Mouse (Mus musculus): Measurements from ENCODE around the gene Dclk2.
A peak's percentile ranks its signal among the peaks of the same experiment; 100 is the strongest.

The Dclk2 gene

DNA sequence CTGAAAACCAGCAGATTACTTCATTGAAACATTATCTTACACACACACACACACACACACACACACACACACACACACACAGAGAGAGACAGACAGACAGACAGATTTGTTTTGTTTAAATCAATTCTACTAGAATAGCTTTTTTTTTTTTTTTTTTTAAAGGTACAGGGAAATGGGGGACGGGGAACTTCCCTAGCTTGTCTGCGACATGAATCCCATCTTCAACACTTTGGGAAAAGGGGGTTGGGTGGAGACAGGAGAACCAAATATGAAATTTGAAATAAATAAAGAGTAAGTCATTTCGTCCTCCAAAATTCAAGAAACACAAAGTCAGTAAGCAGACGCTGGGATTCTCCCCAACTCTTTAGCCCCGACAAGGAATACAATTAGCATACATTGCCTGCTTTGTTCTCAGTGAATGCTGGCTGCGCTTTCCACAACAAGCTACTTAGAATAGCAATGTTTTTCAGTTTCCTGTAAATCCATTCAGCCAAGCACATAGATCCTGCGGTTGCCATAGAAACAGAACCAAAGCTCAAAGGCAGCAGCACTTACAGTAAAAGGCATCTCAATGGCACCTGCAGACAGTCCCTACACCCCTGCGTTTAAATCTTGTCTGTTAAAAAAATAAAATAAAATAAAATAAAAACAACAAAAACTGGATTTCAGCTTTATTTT lies 75.7 kb downstream of the Dclk2 start:
- DNase-seq (ENCODE audit: low read depth, low spot score): no peak

DNA sequence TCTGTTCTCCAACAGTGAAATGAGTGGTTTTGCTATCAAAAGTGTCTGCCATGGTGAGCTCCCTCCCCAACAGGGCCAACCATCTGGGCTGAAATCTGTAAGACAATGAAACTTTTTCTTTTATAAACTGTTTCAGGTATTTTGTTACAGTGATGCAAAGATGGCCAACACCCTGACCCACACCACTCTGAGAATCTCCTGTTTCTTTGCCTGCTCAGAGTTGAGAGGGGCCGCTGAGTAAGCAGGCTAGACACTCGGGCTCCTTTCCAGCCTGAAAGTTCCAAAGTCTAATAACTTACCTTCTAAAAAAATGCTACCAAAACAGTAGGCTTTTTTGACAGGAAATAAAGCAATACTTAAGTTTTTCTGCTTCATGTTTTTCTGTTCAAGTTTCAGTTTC lies 78.2 kb downstream of the Dclk2 start:
- DNase-seq (ENCODE audit: low read depth, low spot score): no peak

DNA sequence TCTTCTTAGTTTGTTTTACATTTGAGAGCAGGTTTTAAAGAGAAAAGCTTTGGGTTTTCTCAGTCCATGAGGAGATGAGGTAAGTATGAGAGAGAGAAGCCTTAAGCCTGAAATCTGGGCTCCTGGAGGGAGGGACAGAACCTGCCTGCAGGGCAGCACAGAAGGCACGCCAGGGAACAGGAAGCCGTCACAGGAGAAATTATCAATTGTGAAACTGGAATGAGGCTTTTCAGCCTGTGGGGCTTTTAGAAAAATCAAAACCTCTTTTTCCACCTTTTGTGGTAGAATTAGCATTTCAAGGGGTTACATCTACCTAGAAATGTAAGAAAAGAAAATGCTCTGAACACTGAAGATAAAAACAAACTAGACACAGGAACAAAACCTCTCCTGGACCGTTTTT lies 81.0 kb downstream of the Dclk2 start:
- DNase-seq (ENCODE audit: low read depth, low spot score): no peak

DNA sequence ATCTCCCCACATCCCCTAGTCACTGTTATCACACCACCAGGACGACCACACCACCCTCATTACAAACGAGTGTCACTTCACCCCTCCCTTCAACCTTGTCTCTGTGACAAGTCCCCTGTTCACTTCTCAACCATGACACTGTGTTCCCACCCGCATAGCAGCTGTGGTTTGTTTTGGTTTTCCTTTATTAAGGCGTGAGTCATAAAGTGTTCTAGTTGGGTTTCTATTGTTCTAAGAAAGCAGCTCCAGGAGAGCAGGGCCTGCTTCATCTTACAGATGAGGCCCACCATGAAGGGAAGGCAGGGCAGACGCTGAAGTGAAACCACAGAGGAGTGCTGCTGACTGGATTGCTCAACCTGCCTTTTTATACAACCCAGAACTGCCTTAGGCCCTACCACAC lies 83.3 kb downstream of the Dclk2 start:
- no peak for DNase-seq (ENCODE audit: low read depth, low spot score)

DNA sequence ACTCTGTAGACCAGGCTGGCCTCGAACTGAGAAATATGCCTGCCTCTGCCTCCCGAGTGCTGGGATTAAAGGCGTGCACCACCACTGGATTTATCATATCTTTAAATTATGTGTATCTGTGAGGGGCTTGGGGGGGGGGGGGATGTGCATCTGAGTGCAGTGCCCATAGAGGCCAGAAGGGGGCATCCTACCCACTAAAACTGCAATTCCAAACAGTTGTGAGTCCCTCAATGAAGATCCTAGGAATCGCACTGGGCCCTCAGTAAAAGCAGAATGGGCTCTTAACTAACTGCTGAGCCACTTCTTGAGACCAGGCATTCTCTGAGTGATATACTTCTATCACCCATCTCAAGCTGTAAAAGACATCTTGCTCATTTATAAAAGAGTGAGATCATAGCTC lies 85.5 kb downstream of the Dclk2 start:
- no peak for DNase-seq (ENCODE audit: low read depth, low spot score)

DNA sequence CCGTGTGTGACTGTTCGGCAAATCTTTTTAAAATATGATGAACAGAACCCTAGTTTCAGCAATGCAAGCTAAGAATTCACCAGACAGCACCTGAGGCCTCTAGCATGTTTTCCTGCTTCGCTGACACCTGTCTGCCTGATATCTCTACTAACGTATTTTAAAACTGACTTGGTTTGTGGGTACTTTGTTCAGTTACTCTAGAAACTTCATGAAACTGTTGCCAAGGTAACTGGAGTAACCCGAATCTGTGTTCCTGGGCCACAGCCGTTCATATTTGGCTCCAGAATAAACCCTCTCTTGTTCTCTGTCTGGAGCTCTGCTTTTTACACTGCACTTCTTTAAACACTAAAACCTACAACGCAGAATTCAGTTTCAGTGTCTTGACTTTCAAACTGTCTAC lies 86.3 kb downstream of the Dclk2 start:
- no peak for DNase-seq (ENCODE audit: low read depth, low spot score)

DNA sequence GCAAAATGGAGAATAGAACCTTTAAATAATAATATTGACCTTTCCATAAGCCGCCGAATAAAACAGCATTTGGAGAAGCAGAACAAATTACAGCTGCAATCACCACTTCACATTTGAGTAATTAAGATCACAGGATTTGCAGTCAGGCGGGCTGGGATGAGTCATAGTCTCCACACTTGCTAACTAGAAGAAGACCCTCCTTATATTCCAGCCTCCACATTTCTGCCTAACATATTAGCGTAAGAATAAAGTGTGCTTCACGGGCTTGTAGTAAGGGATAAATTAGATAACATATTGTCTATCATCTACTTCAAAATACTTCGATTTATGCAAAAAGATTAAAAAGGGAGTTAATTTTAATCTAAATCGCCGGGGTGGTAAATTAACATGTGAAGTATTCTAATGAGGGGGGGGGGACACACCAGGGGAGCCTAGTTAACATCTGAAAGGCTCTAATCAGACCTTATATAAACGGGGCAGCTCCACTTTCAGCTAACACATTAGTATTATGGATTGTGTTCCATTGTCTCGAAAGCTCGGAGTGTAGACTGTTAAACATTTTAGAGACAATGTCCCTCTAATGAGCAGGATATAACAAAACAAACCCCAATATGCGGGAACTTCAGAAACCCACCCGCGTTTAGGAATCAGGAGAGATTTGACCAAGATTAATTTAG lies 87.9 kb downstream of the Dclk2 start:
- DNase-seq (ENCODE audit: low read depth, low spot score): no peak

DNA sequence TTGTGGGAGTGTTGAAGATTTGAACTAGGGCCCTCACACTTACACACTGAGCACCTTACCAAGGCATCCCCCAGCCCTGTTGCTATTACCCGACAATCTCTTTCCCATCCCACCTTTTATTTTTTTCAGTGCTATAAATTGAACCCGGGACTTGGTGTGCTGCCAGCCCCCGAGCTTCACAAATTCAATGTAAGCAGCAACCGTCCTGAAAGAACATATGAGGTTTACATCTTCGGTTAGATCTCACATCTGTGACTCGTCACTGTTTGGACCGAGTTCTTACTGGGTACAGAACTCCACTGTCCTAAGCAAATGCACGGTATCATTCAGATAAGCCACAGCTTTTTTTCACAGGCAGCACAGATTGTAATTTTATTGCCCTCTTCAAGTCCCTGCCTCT lies 88.5 kb downstream of the Dclk2 start:
- no peak for DNase-seq (ENCODE audit: low read depth, low spot score)

DNA sequence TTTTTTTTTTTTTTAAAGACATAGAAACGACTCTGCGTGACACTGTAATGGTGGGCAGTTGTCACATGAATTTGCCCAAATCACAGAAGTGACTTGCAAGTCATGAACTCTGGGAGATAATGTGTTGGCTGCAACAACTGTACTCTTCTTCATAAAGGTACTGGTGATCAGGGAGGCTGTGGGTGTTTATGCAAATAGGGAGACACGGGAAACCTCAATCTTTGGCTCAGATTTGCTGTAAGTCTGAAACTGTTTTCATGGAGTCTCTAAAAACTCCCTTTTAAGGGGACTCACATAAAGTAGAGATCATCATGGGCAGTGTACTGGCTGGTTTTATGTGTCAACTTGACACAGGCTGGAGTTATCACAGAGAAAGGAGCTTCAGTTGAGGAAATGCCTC lies 93.1 kb downstream of the Dclk2 start:
- no peak for DNase-seq (ENCODE audit: low read depth, low spot score)

DNA sequence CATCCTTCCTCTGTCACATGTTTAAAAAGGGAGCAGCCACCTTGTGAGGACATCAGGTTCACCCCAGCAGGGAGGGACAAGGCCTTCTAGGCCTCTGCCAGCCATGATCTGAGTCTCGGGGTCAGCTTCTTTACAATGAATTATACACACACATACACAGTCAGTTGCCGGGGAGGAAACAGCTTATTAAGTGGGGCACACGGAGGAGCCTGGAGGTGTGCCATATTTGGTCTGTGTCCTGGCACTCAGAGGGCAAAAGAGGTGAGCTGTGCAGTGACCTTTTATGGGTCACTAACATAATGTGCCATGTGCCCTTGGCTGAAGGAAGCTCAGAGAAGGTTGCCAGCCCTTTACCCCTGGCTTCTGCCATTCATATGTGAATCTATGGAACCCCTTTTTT lies 99.3 kb downstream of the Dclk2 start:
- DNase-seq (ENCODE audit: low read depth, low spot score): no peak

DNA sequence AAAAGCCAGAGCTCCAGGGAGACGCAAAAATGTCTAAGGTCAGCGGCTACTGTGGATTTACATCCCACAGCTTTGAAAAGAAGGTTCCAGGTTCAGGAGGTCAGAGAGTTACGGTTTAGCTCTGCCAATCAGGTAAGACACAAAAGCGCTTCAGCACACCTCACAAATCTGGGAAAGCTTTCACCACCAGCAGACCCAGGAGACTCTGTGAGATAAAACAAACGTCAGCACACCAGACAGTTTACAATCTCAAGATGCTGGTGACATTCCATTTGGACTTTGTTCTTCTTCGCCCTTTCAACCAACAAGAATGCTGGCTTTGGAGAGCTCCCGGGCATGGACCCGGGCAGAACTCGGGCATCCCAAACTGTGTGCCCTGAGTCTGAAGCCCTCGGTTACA lies 100.3 kb downstream of the Dclk2 start:
- DNase-seq (ENCODE audit: low read depth, low spot score): no peak

DNA sequence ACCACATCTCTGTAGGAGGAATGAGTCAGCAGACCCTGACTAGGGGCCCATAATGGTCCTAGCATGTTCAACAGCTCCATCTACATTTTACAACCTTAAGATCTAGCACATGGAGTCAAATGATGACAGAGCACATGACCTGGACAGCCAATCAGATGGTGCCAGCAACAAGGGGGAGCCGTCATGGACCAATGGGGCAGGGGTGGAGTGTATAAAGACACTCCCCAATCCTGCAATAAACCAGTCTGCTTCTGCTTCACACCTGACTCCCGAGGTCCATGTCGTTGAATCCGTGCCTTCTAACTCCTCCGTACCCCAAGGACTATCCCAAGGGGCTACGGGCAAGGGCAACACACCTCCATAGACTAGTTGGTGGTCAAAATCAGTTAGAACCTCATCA lies 101.3 kb downstream of the Dclk2 start:
- DNase-seq (ENCODE audit: low read depth, low spot score): no peak

DNA sequence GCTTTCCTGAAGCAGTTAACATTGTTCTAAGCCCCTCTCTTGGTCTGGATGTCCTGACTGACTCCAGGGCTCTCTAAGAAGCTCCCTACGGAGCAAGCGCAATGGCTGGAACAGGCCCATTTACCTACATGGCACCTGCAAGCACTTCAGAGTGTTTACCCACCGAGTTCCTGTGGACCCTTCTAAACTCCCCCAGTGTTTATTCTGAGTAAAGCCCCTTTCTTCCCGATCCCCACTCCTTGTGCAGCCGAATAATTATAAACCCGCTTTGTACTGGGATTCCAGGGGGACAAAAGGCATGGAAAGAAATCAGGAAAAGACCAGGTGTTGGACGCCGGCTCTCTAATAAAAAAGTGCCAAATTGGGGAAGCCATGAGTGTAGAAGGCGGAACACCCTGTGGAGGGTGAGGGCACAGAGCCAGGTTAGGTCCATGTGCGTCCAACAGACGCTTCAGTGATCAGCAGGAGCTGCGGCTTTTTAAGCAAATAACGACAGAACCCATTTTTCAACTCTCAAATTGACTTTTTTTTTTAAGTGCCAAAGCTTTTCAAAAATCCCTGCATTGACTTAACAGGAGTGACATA lies 102.6 kb downstream of the Dclk2 start:
- no peak for DNase-seq (ENCODE audit: low read depth, low spot score)

DNA sequence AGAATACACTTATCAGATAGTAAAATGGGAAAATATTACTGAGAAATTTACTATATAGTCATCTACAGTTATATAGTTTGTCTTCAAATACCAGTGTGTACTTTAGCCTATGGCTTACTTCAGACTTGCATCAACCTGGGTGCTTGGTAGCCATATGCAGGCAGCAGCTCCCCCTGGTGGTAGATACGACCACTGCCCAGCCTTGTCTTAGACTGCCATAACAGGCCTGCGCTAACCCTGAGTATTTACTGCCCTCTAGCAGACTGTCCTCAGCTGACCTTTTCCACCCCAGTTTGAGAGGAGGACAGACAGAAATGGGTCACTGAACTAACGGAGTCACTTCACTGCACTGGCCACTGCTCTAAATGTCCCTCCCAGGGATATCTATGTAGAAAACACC lies 108.0 kb downstream of the Dclk2 start:
- peak; percentile 79 for DNase-seq (ENCODE audit: low read depth, low spot score)

DNA sequence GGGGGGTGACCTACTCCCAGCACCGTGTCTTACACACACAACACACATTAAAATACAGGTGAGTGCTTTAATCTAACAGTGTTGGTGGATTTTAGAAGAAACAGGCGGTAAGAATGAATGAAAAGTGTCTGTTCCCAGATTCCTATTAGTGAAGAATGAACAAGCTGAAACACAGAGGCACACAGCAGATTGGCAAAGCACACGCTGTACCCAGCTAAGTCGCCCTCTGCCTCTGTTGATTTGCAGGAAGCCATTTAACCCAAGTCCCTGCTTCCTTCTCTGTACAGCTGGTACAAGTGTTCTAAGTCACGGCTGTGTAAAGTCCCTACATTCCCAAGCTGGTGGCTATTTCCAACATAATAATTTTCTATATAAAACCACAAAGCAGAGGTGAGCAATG lies 109.7 kb downstream of the Dclk2 start:
- no peak for DNase-seq (ENCODE audit: low read depth, low spot score)

DNA sequence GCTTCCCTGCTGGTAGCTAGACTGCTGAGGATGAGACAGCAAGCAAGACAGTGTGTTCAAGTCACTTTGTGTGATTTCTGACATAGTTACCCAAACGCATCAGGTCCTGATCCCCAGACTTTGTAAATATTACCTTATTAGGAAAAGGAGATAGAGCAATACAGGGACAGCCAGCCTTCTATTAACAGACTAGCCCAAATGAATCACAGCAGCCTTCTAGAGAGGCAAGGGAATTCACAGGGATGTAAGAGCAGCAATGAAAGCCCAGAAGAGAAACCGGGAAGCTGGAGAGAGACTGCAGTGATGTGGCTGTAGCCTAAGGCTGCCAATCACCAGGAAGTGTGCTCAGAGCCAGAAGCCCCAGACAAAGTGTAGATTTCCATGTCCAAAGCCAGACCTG lies 111.0 kb downstream of the Dclk2 start:
- DNase-seq (ENCODE audit: low read depth, low spot score): no peak

DNA sequence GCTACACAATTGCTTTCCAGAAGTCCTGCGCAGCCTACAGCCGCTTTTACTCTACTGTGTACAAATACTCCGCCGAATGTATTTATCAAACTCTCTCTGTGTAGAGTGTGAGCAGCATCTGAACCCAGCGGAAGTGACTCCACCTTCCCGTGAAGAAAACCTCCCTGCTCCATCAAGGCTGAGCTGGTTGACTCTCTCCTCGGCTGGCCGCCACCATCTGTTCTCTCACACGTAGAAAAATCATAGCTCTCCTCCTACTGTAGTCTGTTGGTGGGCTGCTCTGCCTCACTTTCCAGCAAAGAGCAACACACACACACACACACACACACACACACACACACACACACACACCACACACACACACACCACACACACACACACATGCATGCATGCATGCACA lies 111.5 kb downstream of the Dclk2 start:
- DNase-seq (ENCODE audit: low read depth, low spot score): no peak

DNA sequence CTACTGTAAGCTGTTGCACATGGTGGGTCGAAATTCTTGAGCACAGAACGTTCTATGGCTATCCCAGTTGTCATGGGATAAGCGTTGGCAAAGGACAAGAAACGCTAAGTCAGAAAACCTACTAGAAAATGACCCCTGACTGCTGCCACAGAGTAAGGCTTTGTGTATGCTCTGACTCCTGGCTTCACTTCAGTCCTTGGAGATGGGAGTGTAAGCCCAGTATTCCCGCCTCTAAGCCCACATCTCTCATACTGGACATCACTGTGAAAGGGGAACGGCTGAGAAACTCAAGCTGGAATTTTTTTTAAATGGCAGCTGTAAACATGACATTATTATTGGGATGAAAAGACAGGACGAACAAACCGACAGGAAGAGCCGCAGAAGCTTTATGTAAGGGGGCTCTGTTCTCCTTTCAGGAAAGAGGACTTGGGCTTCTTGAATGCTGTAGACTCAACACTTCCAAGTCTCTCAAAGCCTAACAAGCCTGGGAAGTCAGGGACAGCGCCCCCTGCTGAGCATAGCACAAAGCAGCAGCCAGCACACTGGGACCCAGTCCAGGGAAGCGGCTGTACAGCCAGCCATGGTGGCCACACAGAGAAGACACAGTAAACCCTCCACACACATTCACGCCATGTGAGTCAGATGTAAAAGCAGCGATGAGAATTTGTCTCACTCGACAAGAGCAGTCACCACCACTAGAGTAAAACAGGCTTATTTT lies 112.7 kb downstream of the Dclk2 start:
- no peak for DNase-seq (ENCODE audit: low read depth, low spot score)

DNA sequence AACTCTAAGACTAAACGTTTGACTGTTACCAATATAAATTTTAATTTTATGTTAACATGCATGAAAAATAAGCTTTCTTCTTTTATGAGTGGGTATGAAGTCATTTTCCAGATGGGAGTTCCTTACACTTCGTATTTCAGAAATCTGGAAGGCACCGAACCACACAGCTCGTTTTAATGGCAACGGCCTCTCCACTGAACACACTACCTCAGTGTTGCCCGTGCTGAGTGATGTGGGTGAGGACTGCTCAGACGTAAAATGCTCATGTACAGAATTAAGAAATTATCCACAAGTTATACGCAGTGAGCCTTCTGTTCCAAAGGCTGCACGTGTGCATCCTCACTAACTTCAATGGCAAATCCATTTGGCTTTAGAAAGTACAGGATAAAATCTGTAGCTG lies 113.8 kb downstream of the Dclk2 start:
- no peak for DNase-seq (ENCODE audit: low read depth, low spot score)

DNA sequence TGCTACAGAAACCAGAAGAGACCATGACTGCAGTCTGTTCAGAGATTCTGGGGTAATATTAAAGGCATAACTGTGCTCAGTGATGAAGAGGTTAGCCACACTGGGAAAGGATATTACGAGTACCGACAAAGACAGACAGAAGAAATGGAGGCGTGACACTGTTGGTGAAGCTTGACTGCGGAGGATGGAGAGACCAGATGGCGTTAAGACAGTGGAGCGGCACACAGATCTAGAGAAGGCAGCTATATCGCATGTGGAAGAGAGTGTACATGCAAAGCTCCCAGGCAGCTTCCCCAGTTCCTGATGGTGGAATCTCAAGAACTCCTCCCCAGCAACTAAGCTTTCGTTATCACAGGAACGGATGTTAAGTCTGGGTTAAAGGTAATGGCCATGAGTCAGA lies 116.4 kb downstream of the Dclk2 start:
- no peak for DNase-seq (ENCODE audit: low read depth, low spot score)

DNA sequence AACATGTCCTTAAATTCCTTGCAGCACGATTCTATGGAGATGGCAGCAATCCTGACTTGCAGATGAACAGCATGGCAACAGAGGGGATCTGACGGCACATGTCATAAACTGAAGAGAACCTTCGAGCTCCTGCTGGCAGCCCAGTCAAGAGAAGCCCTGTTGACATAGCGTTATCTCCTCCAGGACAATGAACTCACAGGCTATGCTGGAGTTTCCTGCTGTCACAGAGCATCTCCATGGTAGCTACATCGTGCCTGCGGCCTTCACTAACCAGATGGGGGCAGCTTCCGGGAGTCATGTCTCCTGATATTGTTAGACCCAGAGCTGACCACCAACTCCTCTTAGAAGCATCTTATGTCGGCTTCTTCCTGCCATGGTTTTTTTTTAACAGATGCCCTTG lies 117.8 kb downstream of the Dclk2 start:
- DNase-seq (ENCODE audit: low read depth, low spot score): no peak

DNA sequence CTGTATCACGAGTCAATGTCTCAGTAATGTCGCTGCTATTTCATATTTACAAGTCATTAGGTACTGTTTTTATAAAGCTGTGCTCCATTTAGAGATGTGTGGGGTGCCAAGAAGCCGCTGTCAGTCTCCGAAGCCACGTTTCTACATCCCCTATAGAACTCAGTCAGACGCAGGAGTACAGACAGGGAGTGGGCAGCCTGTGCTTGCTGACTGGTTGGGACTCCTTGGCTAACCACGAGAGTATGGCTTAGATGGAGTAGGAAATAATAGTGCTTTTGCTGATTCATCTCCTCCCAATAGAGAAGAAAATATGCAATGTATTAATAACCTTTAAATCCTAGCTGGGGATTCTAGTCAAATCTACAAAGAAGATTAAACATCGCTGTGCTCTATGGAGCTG lies 119.8 kb downstream of the Dclk2 start:
- DNase-seq (ENCODE audit: low read depth, low spot score): no peak

DNA sequence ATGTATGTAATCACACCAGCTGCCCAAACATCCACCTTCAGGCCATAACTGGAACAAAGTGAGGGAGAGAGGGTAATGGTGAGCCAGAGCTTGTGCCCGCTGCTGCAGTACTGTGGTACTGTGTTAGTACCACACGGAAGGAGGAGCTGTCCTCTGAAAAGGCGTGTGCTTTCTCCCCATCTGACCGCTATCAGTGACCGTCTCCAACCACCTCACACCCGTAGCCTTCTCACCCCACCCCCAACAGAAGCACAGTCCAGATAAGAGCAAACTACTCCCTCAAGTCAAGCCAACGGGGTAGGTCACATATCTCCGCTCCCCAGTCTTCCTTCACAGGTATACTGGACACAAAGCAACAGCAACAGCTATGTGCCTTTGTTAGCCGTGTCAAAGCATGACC lies 121.6 kb downstream of the Dclk2 start:
- no peak for DNase-seq (ENCODE audit: low read depth, low spot score)
